Mouse (Mus musculus) MEL (cell line): Measurements from ENCODE around the gene Tmem184a. TPM values are rescaled to one million over a fixed set of nuclear protein-coding genes. Genes with fewer than 3 reads are reported as not detected.

Experiments used
- DNase-seq: peaks from one replicate; pipeline ENCODE4 v3.0.0; 2011; ENCODE audit warnings: low read depth, low spot score
- H3K27ac ChIP-seq: 2 replicates; pipeline ENCODE4 v1.5.1; 2012; ENCODE audit warnings: low read depth, mild to moderate bottlenecking, control low read depth, low read length, moderate library complexity; ENCODE audit not compliant: control insufficient read depth
- H3K27me3 ChIP-seq, 2 experiments: fragments of 150-350 bp in 1 of 2; sonication (generic) in 1 of 2; 2 replicates each; pipeline ENCODE4 v1.6.1; 2012; ENCODE audit warnings: low read length in 2 of 2, mild to moderate bottlenecking in 2 of 2, improper control_type of control experiment in 1 of 2, moderate library complexity in 1 of 2; ENCODE audit not compliant: insufficient read depth in 2 of 2, control insufficient read depth in 1 of 2
- H3K36me3 ChIP-seq, 2 experiments: 2 replicates each; pipeline ENCODE4 v1.6.1; 2012 to 2014; ENCODE audit warnings: low read length in 2 of 2, improper control_type of control experiment in 1 of 2, inconsistent platforms in 1 of 2, mild to moderate bottlenecking in 1 of 2; ENCODE audit not compliant: insufficient read depth in 2 of 2, control insufficient read depth in 1 of 2
- H3K4me1 ChIP-seq, 2 experiments: fragments of 150-350 bp in 1 of 2; sonication (generic) in 1 of 2; 2 replicates each; pipeline ENCODE4 v1.6.1; 2012; ENCODE audit warnings: low read length in 2 of 2, improper control_type of control experiment in 1 of 2, mild to moderate bottlenecking in 1 of 2; ENCODE audit not compliant: insufficient read depth in 2 of 2, control insufficient read depth in 1 of 2
- H3K4me3 ChIP-seq, 2 experiments: fragments of 150-350 bp in 1 of 2; sonication (generic) in 1 of 2; 2 replicates each; pipeline ENCODE4 v1.5.1; 2012; ENCODE audit warnings: low read depth in 2 of 2, low read length in 2 of 2, mild to moderate bottlenecking in 2 of 2, moderate library complexity in 2 of 2, control low read depth in 1 of 2, improper control_type of control experiment in 1 of 2; ENCODE audit not compliant: control insufficient read depth in 1 of 2, insufficient read depth in 1 of 2
- H3K79me2 ChIP-seq: 2 replicates; pipeline ENCODE4 v1.6.1; 2012; ENCODE audit warnings: mild to moderate bottlenecking, low read length, moderate library complexity; ENCODE audit not compliant: control insufficient read depth, poor library complexity, insufficient read depth
- H3K9ac ChIP-seq: 2 replicates; pipeline ENCODE4 v1.6.1; 2012; ENCODE audit warnings: low read depth, mild to moderate bottlenecking, control low read depth, low read length, moderate library complexity; ENCODE audit not compliant: control insufficient read depth, poor library complexity, severe bottlenecking
- H3K9me3 ChIP-seq: fragments of 150-350 bp; sonication (generic); replicated peaks from 2 replicates; pipeline ENCODE4 v1.6.1; 2012; ENCODE audit warnings: mild to moderate bottlenecking, low read length, improper control_type of control experiment, moderate library complexity; ENCODE audit not compliant: insufficient read depth
- BHLHE40 ChIP-seq: IDR thresholded peaks from 2 replicates; pipeline ENCODE4 v1.6.1; 2012; ENCODE audit warnings: low read depth, mild to moderate bottlenecking, inconsistent platforms, low read length, improper control_type of control experiment, borderline replicate concordance
- CHD2 ChIP-seq: IDR thresholded peaks from 2 replicates; pipeline ENCODE4 v1.6.1; 2011; ENCODE audit warnings: low read length, improper control_type of control experiment
- CTCF ChIP-seq, 3 experiments: IDR thresholded peaks in 2 of 3; conservative IDR thresholded peaks in 1 of 3; 2 replicates each; pipeline ENCODE4 v1.5.1; 2011 to 2012; ENCODE audit warnings: low read length in 3 of 3, low read depth in 2 of 3, mild to moderate bottlenecking in 2 of 3, improper control_type of control experiment in 1 of 3, inconsistent platforms in 1 of 3, mixed read lengths in 1 of 3, moderate library complexity in 1 of 3; ENCODE audit not compliant: control insufficient read depth in 1 of 3, insufficient read depth in 1 of 3, poor library complexity in 1 of 3, severe bottlenecking in 1 of 3
- GABPA ChIP-seq: IDR thresholded peaks from 2 replicates; pipeline ENCODE4 v1.6.1; 2012; ENCODE audit warnings: low read depth, mild to moderate bottlenecking, inconsistent platforms, low read length, improper control_type of control experiment, moderate library complexity
- GATA1 ChIP-seq: IDR thresholded peaks from 2 replicates; pipeline ENCODE4 v1.6.1; 2011; ENCODE audit warnings: low read depth, low read length, improper control_type of control experiment
- MAZ ChIP-seq: IDR thresholded peaks from 2 replicates; pipeline ENCODE4 v1.6.1; 2012; ENCODE audit warnings: low read depth, mild to moderate bottlenecking, inconsistent platforms, low read length, improper control_type of control experiment
- MYB ChIP-seq: IDR thresholded peaks from 2 replicates; pipeline ENCODE4 v1.6.1; 2011; ENCODE audit warnings: mild to moderate bottlenecking, low read depth, low read length, improper control_type of control experiment
- NELFE ChIP-seq: IDR thresholded peaks from 2 replicates; pipeline ENCODE4 v1.6.1; 2011; ENCODE audit warnings: low read depth, low read length, improper control_type of control experiment
- NRF1 ChIP-seq: IDR thresholded peaks from 2 replicates; pipeline ENCODE4 v1.6.1; 2014; ENCODE audit warnings: low read depth, mild to moderate bottlenecking, inconsistent platforms, low read length, improper control_type of control experiment, moderate library complexity; ENCODE audit not compliant: poor library complexity, insufficient read depth, severe bottlenecking
- POLR2A ChIP-seq, 2 experiments: IDR thresholded peaks; 2 replicates each; pipeline ENCODE4 v1.6.1; 2011 to 2012; ENCODE audit warnings: low read length in 2 of 2, mild to moderate bottlenecking in 2 of 2, control low read depth in 1 of 2, improper control_type of control experiment in 1 of 2, low read depth in 1 of 2, moderate library complexity in 1 of 2; ENCODE audit not compliant: control insufficient read depth in 1 of 2, insufficient read depth in 1 of 2, poor library complexity in 1 of 2
- SIN3A ChIP-seq: IDR thresholded peaks from 2 replicates; pipeline ENCODE4 v1.6.1; 2012; ENCODE audit warnings: low read length, improper control_type of control experiment, inconsistent platforms
- UBTF ChIP-seq: IDR thresholded peaks from 2 replicates; pipeline ENCODE4 v1.6.1; 2012; ENCODE audit warnings: low read depth, mild to moderate bottlenecking, inconsistent platforms, low read length, improper control_type of control experiment, moderate library complexity, borderline replicate concordance; ENCODE audit not compliant: insufficient read depth
- ZMIZ1 ChIP-seq: IDR thresholded peaks from 2 replicates; pipeline ENCODE4 v1.6.1; 2012; ENCODE audit warnings: low read depth, mild to moderate bottlenecking, inconsistent platforms, low read length, improper control_type of control experiment, moderate library complexity
- polyA plus RNA-seq, 2 experiments: library from polyadenylated mRNA; stranded (reverse) in 1 of 2; unstranded in 1 of 2; fragments of >175 nt in 1 of 2; fragments of >200 nt in 1 of 2; gene quantifications; 2 replicates each; pipeline versions ENCODE4 v1.2.1 to v1.2.4; 2012; ENCODE audit warnings: low replicate concordance in 2 of 2, low read depth in 1 of 2; ENCODE audit not compliant: insufficient read length in 2 of 2, insufficient read depth in 1 of 2, missing spikeins in 1 of 2
- total RNA-seq: library from RNA; depleted of rRNA; stranded (reverse); fragments of 300-350 nt; gene quantifications from 2 replicates; pipeline ENCODE4 v1.2.3, GENCODE M21; 2012

Gene Tmem184a
- total and polyA plus RNA-seq, 3 experiments: 0.10 to 0.27 TPM; not detected in 1

- peaks cover 43% of the 10 kb centered on the region for H3K79me2 ChIP-seq
- H3K27me3 ChIP-seq: no peaks in the 10 kb centered on the region
- no peak for TF ChIP-seq UBTF
- H3K4me3 ChIP-seq: no peak overlapping the region
- no peak overlapping the region for H3K27ac ChIP-seq
- no peak for DNase-seq
- peaks cover 8 to 31% of the 10 kb centered on the region in 2 experiments for H3K4me1 ChIP-seq
- peaks cover 0 to 12% of the 10 kb centered on the region in 2 experiments; a peak in 3 of 4 replicates for H3K36me3 ChIP-seq
- no peak overlapping the region for H3K9ac ChIP-seq
- no peaks in the 10 kb centered on the region for H3K9me3 ChIP-seq
These were observed 20.7 kb downstream of the Tmem184a start for GRCm38 (mm10) chr5:139799041-139799440.

GRCm38 (mm10) chr5:139798168-139798900 lies 21.4 kb downstream of the Tmem184a start:
- Histone ChIP-seq H3K9ac (no peak overlapping the region), H3K27ac (no peak overlapping the region), H3K36me3 (peaks cover 0 to 14% of the 10 kb centered on the region in 2 experiments; a peak in 3 of 4 replicates), H3K4me1 (peaks cover 8 to 32% of the 10 kb centered on the region in 2 experiments), H3K27me3 (no peaks in the 10 kb centered on the region), H3K9me3 (no peaks in the 10 kb centered on the region), H3K4me3 (no peak overlapping the region), H3K79me2 (peaks cover 48% of the 10 kb centered on the region)
- TF ChIP-seq MYB: no peak
- no peak for DNase-seq

GRCm38 (mm10) chr5:139797473-139798167 lies 22.1 kb downstream of the Tmem184a start:
- Histone ChIP-seq H3K9ac (no peak overlapping the region), H3K27ac (no peak overlapping the region), H3K79me2 (peaks cover 55% of the 10 kb centered on the region), H3K9me3 (no peaks in the 10 kb centered on the region), H3K4me3 (no peak overlapping the region), H3K27me3 (no peaks in the 10 kb centered on the region), H3K36me3 (peaks cover 0 to 10% of the 10 kb centered on the region in 2 experiments; a peak in 3 of 4 replicates), H3K4me1 (peaks cover 7 to 25% of the 10 kb centered on the region in 2 experiments)
- TF ChIP-seq ZMIZ1 (no peak), SIN3A (0 out of 2 replicates have a peak, but pooled peaks have one; percentile 24), MAZ (no peak), CHD2 (no peak), NRF1 (no peak), CTCF (IDR thresholded peaks at IDR 0.05 in 2 of 3, conservative IDR thresholded peaks at IDR 0.05 in 1 of 3; ENCODE audit: control insufficient read depth in 1 of 3, insufficient read depth in 1 of 3, low read depth in 2 of 3, low read length in 3 of 3, poor library complexity in 1 of 3, severe bottlenecking in 1 of 3) (no peak), BHLHE40 (no peak), GATA1 (peak; percentile 50), NELFE (no peak), GABPA (no peak), POLR2A (IDR thresholded peaks at IDR 0.05; ENCODE audit: control insufficient read depth in 1 of 2, insufficient read depth in 1 of 2, low read depth in 1 of 2, low read length in 2 of 2, poor library complexity in 1 of 2) (no peak)
- peak; percentile 26 for DNase-seq
